Mouse (Mus musculus): ENCODE data around the gene Nipal4.
"Not testable (repeated sequence)": the region's sequence is repeated elsewhere in the genome, so short reads cannot be mapped to it uniquely, and the experiment has no call there.

The Nipal4 gene

GRCm38 (mm10) chr11:46165866-46166585 lies at the start of gene Nipal4:
Nipal4 (minus strand) TSS chr11:46166508.
- in situ Hi-C loops (cut with MboI; ENCODE audit: low pct_unique_long_range_greater_than_20kb in 1 of 2, low sequenced_read_pairs in 2 of 2, unreplicated experiment in 1 of 2), result no loop called here

GRCm38 (mm10) chr11:46215354-46215753 lies 49.0 kb upstream of the Nipal4 start:
- in situ Hi-C loops (cut with MboI; ENCODE audit: low pct_unique_long_range_greater_than_20kb in 1 of 2, low sequenced_read_pairs in 2 of 2, unreplicated experiment in 1 of 2), result loop anchor here in 1 of 2 experiments (25.0 kb wide), 1 partner anchor 178 kb away; no protein-coding TSS in a partner anchor

GRCm38 (mm10) chr11:46214368-46215230 lies 48.3 kb upstream of the Nipal4 start:
- in situ Hi-C loops (cut with MboI; ENCODE audit: low pct_unique_long_range_greater_than_20kb in 1 of 2, low sequenced_read_pairs in 2 of 2, unreplicated experiment in 1 of 2), result loop anchor here in 1 of 2 experiments (25.0 kb wide), 1 partner anchor 177 kb away; no protein-coding TSS in a partner anchor

- in situ Hi-C loops (cut with MboI; ENCODE audit: low pct_unique_long_range_greater_than_20kb in 1 of 2, low sequenced_read_pairs in 2 of 2, unreplicated experiment in 1 of 2), result loop anchor here in 1 of 2 experiments (25.0 kb wide), 1 partner anchor 177 kb away; no protein-coding TSS in a partner anchor
Observed at GRCm38 (mm10) chr11:46213844-46214243, 47.5 kb upstream of the Nipal4 start.

GRCm38 (mm10) chr11:46211858-46212257 lies 45.5 kb upstream of the Nipal4 start:
- in situ Hi-C loops (cut with MboI; ENCODE audit: low pct_unique_long_range_greater_than_20kb in 1 of 2, low sequenced_read_pairs in 2 of 2, unreplicated experiment in 1 of 2), result loop anchor here in 1 of 2 experiments (25.0 kb wide), 1 partner anchor 175 kb away; no protein-coding TSS in a partner anchor

GRCm38 (mm10) chr11:46209884-46210283 lies 43.6 kb upstream of the Nipal4 start:
- in situ Hi-C loops (cut with MboI; ENCODE audit: low pct_unique_long_range_greater_than_20kb in 1 of 2, low sequenced_read_pairs in 2 of 2, unreplicated experiment in 1 of 2), result loop anchor here (5.0 to 25.0 kb wide), 2 partner anchors 173 kb away; no protein-coding TSS in a partner anchor

- in situ Hi-C loops (cut with MboI; ENCODE audit: low pct_unique_long_range_greater_than_20kb in 1 of 2, low sequenced_read_pairs in 2 of 2, unreplicated experiment in 1 of 2), result loop anchor here (5.0 to 25.0 kb wide), 2 partner anchors 169 kb away; no protein-coding TSS in a partner anchor
Observed at GRCm38 (mm10) chr11:46205639-46206409, 39.5 kb upstream of the Nipal4 start.

GRCm38 (mm10) chr11:46204841-46205240 lies 38.5 kb upstream of the Nipal4 start:
- in situ Hi-C loops (cut with MboI; ENCODE audit: low pct_unique_long_range_greater_than_20kb in 1 of 2, low sequenced_read_pairs in 2 of 2, unreplicated experiment in 1 of 2), result loop anchor here (5.0 to 25.0 kb wide), 2 partner anchors 168 kb away; no protein-coding TSS in a partner anchor

GRCm38 (mm10) chr11:46202547-46202887 lies 36.2 kb upstream of the Nipal4 start:
- in situ Hi-C loops (cut with MboI; ENCODE audit: low pct_unique_long_range_greater_than_20kb in 1 of 2, low sequenced_read_pairs in 2 of 2, unreplicated experiment in 1 of 2), result loop anchor here in 1 of 2 experiments (25.0 kb wide), 1 partner anchor 165 kb away; no protein-coding TSS in a partner anchor

GRCm38 (mm10) chr11:46201636-46202546 lies 35.6 kb upstream of the Nipal4 start:
- in situ Hi-C loops (cut with MboI; ENCODE audit: low pct_unique_long_range_greater_than_20kb in 1 of 2, low sequenced_read_pairs in 2 of 2, unreplicated experiment in 1 of 2), result loop anchor here in 1 of 2 experiments (25.0 kb wide), 1 partner anchor 165 kb away; no protein-coding TSS in a partner anchor

GRCm38 (mm10) chr11:46200664-46201063 lies 34.4 kb upstream of the Nipal4 start:
- in situ Hi-C loops (cut with MboI; ENCODE audit: low pct_unique_long_range_greater_than_20kb in 1 of 2, low sequenced_read_pairs in 2 of 2, unreplicated experiment in 1 of 2), result loop anchor here in 1 of 2 experiments (25.0 kb wide), 1 partner anchor 163 kb away; no protein-coding TSS in a partner anchor

- in situ Hi-C loops (cut with MboI; ENCODE audit: low pct_unique_long_range_greater_than_20kb in 1 of 2, low sequenced_read_pairs in 2 of 2, unreplicated experiment in 1 of 2), result no loop called here
Observed at GRCm38 (mm10) chr11:46194175-46194574, 27.9 kb upstream of the Nipal4 start.

GRCm38 (mm10) chr11:46188283-46188682 lies 22.0 kb upstream of the Nipal4 start:
- in situ Hi-C loops (cut with MboI; ENCODE audit: low pct_unique_long_range_greater_than_20kb in 1 of 2, low sequenced_read_pairs in 2 of 2, unreplicated experiment in 1 of 2), result no loop called here

GRCm38 (mm10) chr11:46185486-46185885 lies 19.2 kb upstream of the Nipal4 start:
- in situ Hi-C loops (cut with MboI; ENCODE audit: low pct_unique_long_range_greater_than_20kb in 1 of 2, low sequenced_read_pairs in 2 of 2, unreplicated experiment in 1 of 2), result no loop called here

GRCm38 (mm10) chr11:46184946-46185345 lies 18.6 kb upstream of the Nipal4 start:
- in situ Hi-C loops (cut with MboI; ENCODE audit: low pct_unique_long_range_greater_than_20kb in 1 of 2, low sequenced_read_pairs in 2 of 2, unreplicated experiment in 1 of 2), result no loop called here

- in situ Hi-C loops (cut with MboI; ENCODE audit: low pct_unique_long_range_greater_than_20kb in 1 of 2, low sequenced_read_pairs in 2 of 2, unreplicated experiment in 1 of 2), result not testable (repeated sequence)
Observed at GRCm38 (mm10) chr11:46182031-46182430, 15.7 kb upstream of the Nipal4 start.

All from mouse embryonic stem cell (cell line).